Mouse (Mus musculus) adrenal gland, postnatal 14 days (tissue): ENCODE measurements at regions not wholly inside any gene's neighbourhood (a gene's known extent, or its start where the extent isn't known, plus 50 kb on each side); places are given as distances from the start of the nearest gene placed in this dataset.
A peak's percentile ranks its signal among the peaks of the same experiment; 100 is the strongest.
"Not testable (repeated sequence)": the region's sequence is repeated elsewhere in the genome, so short reads cannot be mapped to it uniquely, and the experiment has no call there.

ENCODE experiments used
- DNase-seq: peaks from one replicate; pipeline ENCODE4 v3.0.0; 2021; ENCODE audit warnings: mixed read lengths

GRCm38 (mm10) chr4:69677315-69677714, 723.1 kb upstream of the Brinp1 start:
- DNase-seq: no peak

GRCm38 (mm10) chr4:69673456-69673855, 719.3 kb upstream of the Brinp1 start:
- DNase-seq: no peak

DNA sequence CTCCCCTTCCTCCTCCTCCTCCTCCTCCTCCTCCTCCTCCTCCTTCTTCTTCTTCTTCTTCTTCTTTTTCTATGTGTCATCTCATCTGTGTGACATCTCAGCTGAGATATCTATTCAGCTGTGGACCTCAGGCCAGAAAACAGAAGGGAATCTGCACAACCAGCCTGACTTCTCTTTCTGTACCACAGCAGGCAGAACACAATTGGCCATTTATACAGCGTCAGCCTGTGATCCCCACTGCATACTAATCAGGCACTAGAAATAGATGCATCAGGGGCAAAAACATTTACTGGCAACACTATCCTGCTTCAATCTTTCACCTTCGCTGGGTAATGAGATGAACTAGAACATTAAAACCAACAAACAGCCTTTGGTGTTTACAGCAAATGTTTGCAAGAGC, 674.7 kb upstream of the Brinp1 start:
- no peak for DNase-seq

DNA sequence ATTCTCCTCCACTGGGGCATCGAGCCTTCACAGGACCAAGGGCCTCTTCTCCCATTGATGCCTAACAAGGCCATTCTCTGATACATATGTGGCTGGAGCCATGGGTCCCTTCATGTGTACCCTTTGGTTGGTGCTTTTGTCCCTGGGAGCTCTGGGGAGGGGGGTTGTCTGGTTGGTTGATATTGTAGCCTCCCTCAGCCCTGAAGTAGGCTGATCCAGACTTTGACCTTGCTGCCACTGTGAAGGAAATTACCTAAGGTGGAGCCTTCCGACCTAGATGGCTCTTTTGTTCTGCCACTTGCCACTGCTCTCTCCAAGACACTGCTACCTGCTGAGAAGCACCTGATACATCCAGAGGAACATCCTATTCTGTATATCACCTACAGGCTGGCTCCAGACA, 672.2 kb upstream of the Brinp1 start:
- DNase-seq: not testable (repeated sequence)

DNA sequence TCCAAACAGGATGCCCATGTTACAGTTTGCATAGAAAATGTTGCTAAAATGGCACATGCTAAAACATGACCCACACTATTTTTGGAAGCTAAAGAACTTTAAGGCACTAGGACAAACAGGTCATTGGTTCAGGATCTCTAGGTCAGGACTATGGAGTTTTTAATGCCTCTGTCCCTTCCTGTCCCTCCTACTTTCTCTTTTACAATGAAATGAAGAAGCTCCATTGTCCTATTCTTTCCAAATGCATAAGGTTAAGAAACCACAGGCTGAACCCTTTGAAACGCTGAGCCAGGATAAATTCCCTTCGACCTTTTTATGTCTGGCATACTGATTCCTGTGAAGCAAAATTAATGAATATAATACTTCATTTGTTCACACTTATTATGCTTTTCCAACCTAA, 671.6 kb upstream of the Brinp1 start:
- DNase-seq: no peak

- no peak for DNase-seq
These were observed 666.9 kb upstream of the Brinp1 start for GRCm38 (mm10) chr4:69621058-69621609.

DNA sequence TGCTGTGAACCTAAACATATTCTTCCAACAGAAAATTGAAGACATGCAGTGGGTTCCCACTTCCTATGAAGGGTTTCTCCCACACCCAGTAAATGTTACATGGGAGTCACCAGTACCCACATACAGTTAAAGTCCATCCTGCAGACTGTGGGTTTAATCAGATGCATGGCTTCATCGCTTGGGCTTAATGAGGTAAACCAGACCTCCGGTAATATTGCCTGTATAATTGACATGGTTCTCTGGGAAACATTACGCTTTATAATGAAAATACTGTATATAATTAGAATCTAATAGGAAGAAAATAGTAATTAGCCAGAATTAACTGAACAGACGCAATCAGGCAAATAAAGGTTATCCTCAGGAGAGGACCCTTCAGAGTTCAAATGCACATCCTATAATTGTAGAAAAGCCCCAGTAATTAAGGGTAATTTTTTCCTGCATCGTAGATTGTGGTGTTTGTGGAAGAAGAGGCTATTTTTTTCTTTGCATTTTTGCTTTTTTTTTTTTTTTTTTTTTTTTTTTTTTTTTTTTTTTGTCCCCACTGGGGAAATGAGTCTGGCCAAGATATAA, 664.0 kb upstream of the Brinp1 start:
- no peak for DNase-seq

- DNase-seq: no peak
These were observed 660.7 kb upstream of the Brinp1 start for GRCm38 (mm10) chr4:69614901-69615300.

- no peak for DNase-seq
These were observed 657.6 kb upstream of the Brinp1 start for GRCm38 (mm10) chr4:69611681-69612300.

DNA sequence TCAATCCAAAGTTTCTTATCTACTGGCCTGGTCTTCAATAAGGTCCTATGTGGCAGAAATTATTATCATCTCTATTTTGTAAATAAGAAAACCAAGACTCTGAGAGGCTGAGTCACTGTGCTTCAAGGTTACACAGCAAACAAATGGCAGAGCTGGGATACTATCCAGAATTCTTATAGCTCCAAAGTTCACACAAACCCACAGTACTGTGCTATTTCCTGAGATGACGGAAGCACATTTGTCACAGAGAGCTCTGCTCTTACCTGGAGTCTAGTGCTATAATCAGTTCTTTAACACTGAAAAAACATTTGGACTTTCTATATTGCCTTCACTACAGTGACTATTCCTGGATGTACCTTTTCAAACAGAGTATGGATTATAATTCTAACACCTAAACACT, 654.7 kb upstream of the Brinp1 start:
- no peak for DNase-seq

GRCm38 (mm10) chr4:69596992-69597541, 642.9 kb upstream of the Brinp1 start:
- no peak for DNase-seq

DNA sequence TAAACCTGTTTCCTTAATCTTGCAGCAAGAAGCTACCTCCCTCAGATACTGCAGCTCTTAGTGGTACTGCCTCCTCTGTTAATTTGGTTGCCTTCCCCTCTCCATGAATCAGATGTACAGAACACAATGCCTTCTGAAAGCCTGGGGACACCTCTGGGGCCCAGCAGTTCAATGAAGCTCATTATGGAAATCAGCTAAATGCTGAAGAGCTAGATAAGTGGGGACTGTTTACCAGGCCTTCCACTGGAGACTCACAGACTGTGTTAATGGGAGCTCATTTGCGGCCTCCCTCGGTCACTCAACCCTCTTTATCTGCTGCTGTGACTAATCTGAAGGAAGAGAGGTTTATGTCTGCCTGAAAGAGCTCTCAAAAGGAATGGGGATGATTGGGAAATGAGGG, 639.8 kb upstream of the Brinp1 start:
- DNase-seq: no peak

DNA sequence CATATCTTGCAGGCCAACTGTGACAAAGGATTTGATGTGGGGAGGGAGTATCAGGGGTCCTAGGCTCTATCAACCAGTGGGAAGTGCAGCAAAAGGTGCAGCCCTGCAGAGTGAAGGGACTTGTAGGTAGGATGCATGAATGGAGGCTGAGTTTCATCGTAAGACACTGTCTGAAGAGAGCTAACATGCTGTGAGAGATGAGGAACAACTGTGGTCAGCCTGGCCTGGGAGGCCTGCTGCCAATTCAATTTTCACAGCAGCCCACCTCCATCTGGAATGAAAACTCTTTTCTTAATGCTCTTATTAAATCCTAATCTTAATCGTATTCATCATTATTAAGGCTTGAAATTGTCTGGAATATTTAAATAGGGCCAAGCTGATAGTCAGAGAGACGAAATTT, 622.1 kb upstream of the Brinp1 start:
- DNase-seq: no peak

DNA sequence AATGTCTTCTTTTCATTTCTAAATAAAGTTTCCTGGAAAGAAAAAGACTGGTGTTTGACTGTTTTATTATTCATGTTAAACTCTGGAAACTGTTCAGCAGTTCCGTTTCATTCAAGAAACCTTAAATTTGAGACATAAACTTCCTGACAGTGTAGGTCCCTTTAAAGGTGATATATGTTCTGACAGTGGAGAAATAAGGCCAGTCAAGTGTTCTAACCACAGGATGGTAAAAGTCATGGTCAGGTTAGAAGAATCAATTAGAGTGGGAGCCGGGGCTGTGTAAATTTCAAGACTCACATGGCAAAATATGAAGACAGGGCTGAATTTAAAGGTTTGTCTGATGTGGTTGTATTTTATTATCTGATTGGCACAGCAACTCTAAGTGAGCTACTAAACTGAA, 593.9 kb upstream of the Brinp1 start:
- no peak for DNase-seq

- DNase-seq: no peak
These were observed 584.1 kb upstream of the Brinp1 start for GRCm38 (mm10) chr4:69538172-69538908.

- DNase-seq: no peak
These were observed 578.9 kb upstream of the Brinp1 start for GRCm38 (mm10) chr4:69533107-69533506.

DNA sequence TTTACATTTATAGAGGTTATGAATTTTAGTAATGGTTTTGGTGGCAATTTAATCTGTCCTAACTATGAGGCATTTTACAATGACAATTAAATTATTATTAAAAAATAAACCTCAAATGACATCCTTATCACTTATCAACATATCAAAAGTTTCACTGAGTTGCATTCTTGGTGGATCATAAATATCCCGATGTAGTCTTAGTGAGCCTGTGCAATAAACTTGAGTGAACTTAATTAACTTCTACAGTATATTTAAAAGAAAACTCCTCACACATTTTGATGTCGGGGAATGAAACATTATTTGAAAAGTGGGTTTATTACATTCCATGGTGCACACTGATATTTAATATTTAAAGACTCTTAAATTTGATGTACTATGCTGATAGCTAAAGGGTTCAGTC, 568.9 kb upstream of the Brinp1 start:
- DNase-seq: no peak

- DNase-seq: no peak
These were observed 554.1 kb upstream of the Brinp1 start for GRCm38 (mm10) chr4:69508281-69508680.

DNA sequence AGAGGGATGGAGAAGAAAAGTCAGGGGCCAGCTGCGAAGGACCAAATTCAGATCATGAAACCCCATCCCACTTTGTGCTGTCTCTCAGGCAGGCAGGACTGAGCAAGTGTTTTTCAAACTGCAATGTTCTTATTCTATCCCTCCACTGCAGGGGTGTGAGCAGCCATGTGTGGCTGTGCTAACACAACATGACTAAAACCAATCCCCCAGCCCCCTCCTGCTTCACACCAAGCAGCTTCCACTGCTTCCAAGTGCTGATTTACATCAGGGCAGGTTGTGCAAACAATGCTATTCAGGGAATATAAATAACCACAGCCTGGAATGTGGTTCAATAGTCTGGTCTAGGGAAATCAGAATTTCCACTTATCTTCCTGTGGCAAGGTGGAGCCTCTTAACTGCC, 517.0 kb upstream of the Brinp1 start:
- no peak for DNase-seq

DNA sequence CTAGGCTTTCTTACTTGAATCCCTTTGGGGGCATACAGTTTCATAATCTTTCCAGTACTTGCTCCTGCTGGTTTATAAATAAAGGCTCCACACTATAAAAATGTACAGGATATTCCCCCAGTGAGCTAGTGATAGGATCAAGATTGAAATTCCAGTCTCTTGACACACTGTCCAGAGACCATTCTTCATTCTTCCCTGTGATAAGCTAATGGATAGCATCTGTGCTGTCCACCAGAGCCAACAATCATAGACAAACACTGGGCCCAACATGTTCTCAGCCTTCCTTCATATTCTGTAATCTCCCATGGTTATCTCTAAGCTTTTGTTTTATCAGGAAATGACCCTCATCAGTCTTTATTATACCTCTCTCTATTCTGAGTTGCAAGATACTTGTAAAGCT, 505.8 kb upstream of the Brinp1 start:
- no peak for DNase-seq

- no peak for DNase-seq
These were observed 502.2 kb upstream of the Brinp1 start for GRCm38 (mm10) chr4:69456420-69456819.

DNA sequence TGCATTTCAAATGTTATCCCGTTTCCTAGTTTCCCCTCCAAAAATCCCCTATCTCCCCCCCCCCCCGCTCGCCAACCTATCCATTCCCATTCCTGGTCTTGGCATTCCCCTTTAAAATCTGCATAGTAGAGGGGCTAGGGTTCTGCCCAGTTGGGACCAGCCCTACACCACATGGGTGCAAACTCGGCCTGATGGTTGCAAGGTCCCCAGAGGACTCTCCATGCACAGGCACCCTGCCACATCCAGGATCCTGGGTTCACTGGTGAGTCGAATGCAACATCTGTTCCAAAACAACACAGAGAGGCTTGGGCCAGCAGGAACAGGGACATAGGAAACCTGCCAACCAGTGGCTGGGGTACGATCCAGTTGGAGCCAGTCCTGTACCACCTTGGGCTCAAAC, 492.0 kb upstream of the Brinp1 start:
- no peak for DNase-seq

DNA sequence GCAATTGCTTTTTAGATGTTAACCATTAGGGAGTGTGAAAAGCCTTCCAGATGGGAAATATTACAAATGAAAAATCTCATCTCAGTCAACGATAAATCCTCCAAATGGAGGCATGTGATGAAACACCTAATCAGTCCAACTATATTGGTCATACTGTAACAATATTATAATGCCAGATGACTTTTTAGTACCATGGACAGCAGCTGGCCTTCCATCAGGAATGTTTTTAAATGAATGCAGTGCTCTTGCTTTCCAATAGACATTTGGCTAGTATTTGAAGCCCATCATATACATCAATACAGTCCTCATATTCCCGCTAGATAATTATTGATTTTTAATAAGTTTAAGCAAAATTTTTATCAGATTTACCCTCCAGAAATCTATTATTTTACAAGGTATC, 489.8 kb upstream of the Brinp1 start:
- DNase-seq: peak; percentile 7
